Mouse (Mus musculus) granulocyte monocyte progenitor cell, adult 5-6 weeks (primary cell): ENCODE measurements around the gene Ankrd13b. TPM values are rescaled to one million over a fixed set of nuclear protein-coding genes. Genes with fewer than 3 reads are reported as not detected.

Experiments
- total RNA-seq, 2 experiments: library from RNA; stranded (forward) in 1 of 2; stranded (reverse) in 1 of 2; fragments of 200-712, 200-1000 nt in 1 of 2; fragments of >200 nt in 1 of 2; fragmentation: Nextera tagmentation in 1 of 2; gene quantifications; 2 replicates each; pipeline ENCODE4 v1.2.3; 2014 to 2017

Ankrd13b gene
- total RNA-seq, 2 experiments from 2014 or later: 3.1 to 20.0 TPM

Other genes starting within 250 kb of the Ankrd13b start
- gene Coro6, start 27.3 kb downstream of the Ankrd13b start, total RNA-seq (2014; fragmentation: Nextera tagmentation): not detected in 2 replicates
- gene Coro6, start 27.3 kb downstream of the Ankrd13b start, total RNA-seq (2017): not detected in 2 replicates
- 33.6 and 47.7 TPM in 2 replicates for gene Git1, start 3.9 kb upstream of the Ankrd13b start, total RNA-seq (2014; fragmentation: Nextera tagmentation)
- 10.3 and 16.4 TPM in 2 replicates for gene Git1, start 3.9 kb upstream of the Ankrd13b start, total RNA-seq (2017)
- 3.4 and 9.6 TPM in 2 replicates for gene Abhd15, start 25.4 kb upstream of the Ankrd13b start, total RNA-seq (2014; fragmentation: Nextera tagmentation)
- 2.6 and 3.6 TPM in 2 replicates for gene Abhd15, start 25.4 kb upstream of the Ankrd13b start, total RNA-seq (2017)
- 2.5 and 3.3 TPM in 2 replicates for gene Trp53i13, start 26.3 kb upstream of the Ankrd13b start, total RNA-seq (2014; fragmentation: Nextera tagmentation)
- 1.8 and 2.8 TPM in 2 replicates for gene Trp53i13, start 26.3 kb upstream of the Ankrd13b start, total RNA-seq (2017)
- gene Gm10392, start 29.5 kb upstream of the Ankrd13b start, total RNA-seq (2014; fragmentation: Nextera tagmentation): not detected in 2 replicates
- 0.52 TPM in 1 of 2 replicates, not detected in the other for gene Gm10392, start 29.5 kb upstream of the Ankrd13b start, total RNA-seq (2017)
- gene Taok1, start 118.1 kb upstream of the Ankrd13b start, total RNA-seq (2014; fragmentation: Nextera tagmentation): 22.9 and 23.6 TPM in 2 replicates
- gene Taok1, start 118.1 kb upstream of the Ankrd13b start, total RNA-seq (2017): 30.2 and 36.7 TPM in 2 replicates
- gene Nufip2, start 196.5 kb upstream of the Ankrd13b start, total RNA-seq (2014; fragmentation: Nextera tagmentation): 60.5 and 62.3 TPM in 2 replicates
- gene Nufip2, start 196.5 kb upstream of the Ankrd13b start, total RNA-seq (2017): 89.1 and 93.7 TPM in 2 replicates
- not detected in 2 replicates for gene Cryba1, start 235.6 kb upstream of the Ankrd13b start, total RNA-seq (2014; fragmentation: Nextera tagmentation)
- gene Cryba1, start 235.6 kb upstream of the Ankrd13b start, total RNA-seq (2017): not detected in 2 replicates